Mouse (Mus musculus) T-cell, adult 2 months (primary cell): ENCODE measurements around the gene Tinagl1.

Source experiments
- DNase-seq: peaks from one replicate; pipeline ENCODE4 v3.0.0; 2022; ENCODE audit warnings: low spot score

The Tinagl1 gene

DNA sequence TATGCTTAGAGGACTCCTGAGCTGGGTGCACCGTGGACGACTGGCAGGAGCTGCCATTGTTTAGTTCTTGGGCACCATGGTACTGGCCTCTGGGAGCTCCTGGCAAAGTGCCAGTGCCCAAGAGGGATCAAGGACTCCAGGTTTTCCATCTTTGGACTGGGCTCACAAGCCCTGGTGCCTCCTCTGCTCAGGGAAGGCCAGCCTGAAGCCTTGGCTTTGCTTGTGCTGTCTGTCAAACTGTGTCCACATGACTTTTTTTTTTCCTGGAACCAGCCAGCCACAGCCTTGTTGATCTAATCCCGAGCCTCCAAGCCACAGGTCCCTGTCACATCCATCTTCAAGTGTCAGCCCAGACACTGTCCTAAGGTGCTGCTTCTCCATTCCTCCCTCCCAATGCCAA, 33.1 kb downstream of the Tinagl1 start:
- DNase-seq = no peak

DNA sequence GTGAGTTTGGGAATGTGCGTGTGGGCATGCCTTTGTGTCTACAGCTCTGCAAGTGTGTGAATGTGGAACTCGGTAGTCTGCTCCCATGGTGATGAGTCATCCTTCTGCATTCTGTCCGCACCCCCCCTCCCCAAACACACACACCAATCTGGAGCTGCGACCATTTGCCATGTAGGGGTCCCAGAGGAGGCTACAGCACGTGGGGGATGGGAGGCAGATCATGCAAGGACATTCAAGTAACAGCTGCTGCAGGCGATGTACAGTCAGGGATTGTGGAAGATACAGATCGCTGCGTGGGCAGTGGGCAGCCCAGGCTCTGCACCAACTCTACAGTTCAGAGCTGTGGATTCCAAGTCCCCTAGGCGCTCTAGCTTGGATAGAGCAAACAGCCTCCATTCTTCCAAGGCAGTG, 33.9 kb downstream of the Tinagl1 start:
- DNase-seq = no peak

- no peak for DNase-seq
These were observed 35.8 kb downstream of the Tinagl1 start, which contains the start of gene Hcrtr1 for GRCm38 (mm10) chr4:130139214-130139492. Hcrtr1 (minus strand) TSS chr4:130139359.

DNA sequence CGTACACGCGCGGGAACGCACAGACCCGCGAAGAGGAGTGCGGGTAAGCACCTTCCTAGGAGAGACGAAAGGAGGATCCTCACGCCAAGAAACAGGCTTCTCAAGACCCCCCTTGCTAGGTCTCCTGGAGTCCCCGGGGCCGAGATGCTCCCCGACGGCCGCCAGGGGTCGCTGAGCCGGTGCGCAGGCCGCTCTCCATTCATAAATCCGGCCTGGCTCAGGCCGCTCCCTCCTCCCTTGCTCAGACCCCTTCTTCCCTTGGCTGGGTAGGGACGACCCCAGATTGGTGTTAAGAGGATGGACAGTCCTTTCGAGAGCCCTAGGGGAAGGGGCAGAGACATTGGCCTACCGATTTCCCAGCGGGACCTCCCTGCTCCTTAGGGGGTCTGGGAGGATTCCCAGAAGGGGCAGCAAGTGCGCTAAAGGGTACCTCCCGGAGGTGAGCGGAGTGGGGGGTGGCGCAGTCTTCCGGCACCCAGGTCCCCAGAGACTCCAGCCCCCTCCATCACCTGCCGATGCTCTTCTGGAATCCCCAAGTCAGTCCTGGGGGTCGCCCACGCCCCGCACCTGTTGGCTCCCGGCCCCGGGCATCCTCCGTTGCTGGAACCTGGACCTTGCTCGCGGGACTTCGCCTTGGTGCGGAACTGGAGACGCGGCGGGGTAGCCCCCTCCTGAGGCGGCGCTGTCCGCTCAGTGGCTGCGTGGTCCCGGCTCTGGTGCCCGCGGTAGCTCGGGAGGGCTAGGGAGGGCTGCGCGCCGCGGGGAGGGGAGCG, 36.3 kb downstream of the Tinagl1 start:
- DNase-seq = peak; percentile 12

DNA sequence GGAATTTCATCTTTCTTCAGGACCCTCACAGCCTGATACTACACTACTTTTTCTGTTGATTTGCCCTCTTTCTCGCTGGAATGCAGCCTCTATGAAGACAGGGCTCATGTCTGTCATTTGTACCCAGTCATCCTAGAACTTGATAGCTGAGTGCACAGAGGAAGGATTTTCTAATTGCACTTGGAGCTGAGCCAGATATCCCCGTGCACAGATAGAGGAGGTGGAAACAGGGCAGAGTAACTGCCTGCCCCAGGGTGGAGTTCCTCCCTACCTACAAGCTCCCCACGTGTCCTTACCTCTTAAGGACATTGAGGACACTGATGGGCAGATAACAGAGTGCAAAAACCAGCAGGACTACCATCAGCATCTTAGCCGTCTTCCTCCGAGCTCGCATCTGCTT, 41.5 kb downstream of the Tinagl1 start:
- no peak for DNase-seq

- DNase-seq = no peak
These were observed 43.3 kb downstream of the Tinagl1 start for GRCm38 (mm10) chr4:130131448-130132105.

DNA sequence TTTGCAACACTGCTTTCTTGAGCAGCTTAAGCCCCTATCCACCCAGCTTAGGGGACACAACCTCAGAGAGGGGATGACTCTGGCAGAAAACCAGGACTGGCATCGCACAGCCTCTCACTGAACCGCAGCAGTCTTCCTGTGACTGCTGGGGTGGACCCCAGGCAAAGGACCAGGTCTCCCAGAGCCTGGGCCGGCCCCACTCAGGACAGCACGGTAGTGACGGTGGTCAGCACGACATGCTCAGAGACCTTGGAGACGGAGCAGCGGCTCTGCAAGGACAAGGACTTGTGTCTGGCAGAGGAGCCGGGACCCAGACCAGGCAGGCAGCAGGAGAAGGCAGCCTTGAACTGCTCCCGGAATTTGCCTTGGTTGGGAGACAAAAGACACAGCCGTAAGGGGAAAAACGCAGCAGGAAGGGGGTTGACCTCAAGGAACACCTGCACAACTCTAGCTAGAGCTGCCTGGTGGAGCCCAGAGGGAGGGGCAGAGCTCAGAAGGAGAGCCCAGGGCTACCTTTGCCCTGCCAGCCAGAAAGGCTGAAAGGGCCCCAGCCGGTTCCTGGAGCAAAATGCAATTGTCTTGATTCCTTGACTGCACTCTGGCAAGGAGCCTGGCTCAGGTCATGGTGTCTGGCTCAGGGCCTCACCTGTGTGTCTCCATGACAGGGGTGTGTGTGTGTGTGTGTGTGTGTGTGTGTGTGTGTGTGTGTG, 44.1 kb downstream of the Tinagl1 start:
- DNase-seq = no peak

DNA sequence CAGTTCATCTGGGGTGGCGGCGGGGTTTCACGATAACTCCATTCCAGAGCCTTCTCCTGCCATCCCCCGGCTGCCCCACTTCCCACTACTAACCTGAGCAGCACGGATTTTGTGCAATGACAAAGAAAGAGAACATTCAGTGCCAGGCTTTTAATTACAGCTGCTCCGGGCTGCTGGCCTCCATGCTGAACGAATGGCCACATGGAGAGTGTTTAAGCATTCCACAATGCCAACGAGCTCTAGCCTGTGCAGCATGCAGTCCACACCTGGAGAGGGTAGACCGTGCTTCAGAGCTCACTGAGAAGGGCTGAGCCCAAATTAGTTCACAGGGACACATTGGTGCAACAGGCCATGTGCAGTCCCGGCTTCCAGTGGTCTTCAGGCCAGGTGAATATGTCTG, 44.8 kb downstream of the Tinagl1 start:
- no peak for DNase-seq

DNA sequence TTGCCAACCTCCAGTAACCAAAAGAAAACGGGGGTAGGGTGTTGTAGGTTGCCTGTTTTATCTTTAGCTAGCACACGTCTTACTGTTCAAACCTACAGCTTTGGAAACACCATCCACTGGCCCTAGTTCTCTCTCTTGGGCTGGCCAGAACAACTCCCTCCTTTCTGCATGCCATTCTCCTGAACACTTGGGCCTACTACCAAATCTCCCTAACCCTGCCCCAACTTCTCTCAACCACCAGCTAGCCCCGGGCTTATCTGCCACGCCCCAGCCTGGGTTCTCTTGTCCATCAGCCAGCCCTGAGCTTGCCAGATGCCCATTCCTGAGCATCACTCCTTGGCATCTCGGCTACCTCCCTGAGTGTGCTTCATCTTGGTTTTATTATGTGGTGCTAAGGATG, 46.0 kb downstream of the Tinagl1 start:
- DNase-seq = no peak

GRCm38 (mm10) chr4:130125935-130126334, 49.0 kb downstream of the Tinagl1 start:
- DNase-seq = no peak

GRCm38 (mm10) chr4:130125164-130125563, 49.8 kb downstream of the Tinagl1 start:
- DNase-seq = no peak

DNA sequence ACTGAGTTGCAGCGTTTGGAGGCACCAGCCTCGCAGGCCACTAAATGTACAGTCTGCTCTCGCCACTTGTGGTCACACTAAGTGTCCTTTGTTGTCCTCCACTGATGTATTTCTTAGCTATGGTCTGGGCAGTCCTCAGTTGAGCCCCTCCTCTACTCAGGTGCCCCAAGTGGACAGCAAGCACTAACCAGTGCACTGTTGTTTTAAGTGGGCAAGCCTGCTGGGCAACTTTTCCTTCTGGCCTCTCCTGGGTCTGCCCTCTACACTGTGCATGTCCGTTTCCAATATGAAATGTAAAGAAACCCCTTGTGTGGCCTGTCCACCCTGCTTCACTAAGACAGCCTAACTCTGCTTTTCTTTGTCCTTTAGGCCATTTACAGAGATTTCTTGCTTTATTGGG, 50.8 kb downstream of the Tinagl1 start:
- DNase-seq = no peak

DNA sequence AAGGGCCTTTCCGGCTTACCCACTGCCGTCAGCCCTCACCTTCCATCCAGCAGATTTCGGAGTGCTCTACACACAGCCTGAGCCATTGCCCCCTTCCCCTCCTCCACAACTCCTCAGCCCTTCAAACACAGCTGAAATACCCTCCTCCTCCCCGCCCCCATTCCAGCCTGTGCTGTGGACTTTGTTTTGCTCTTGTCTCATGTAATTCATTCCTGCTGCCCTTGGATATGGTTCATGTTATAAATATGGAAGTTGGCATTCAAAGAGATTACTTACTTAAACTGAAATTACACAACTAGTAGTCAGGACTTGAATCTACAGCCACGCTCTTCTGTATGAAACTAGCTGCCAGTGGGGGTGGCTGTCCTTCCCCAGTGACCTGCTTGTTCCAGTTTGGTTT, 51.9 kb downstream of the Tinagl1 start:
- no peak for DNase-seq

DNA sequence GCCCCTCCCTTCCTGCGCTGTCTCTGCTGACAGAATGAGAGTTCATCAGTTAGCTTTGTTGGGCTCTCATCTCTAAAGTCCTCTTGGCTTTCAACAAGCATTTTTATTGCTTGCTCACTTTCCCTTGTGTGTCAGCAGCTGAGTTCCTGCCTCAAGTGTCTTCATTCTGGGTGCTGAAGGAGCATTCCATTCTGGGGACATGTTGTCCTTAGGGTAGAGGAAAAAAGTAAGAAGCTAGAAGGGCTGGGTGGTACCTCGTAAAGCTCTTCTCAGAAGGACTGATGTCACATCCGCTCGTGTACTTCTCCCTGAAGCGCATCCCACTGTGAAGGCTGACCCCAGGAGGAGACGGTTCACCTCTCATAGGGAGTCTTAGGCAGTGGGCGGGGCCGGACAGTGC, 53.4 kb downstream of the Tinagl1 start:
- DNase-seq = no peak

- DNase-seq = no peak
These were observed 54.2 kb downstream of the Tinagl1 start for GRCm38 (mm10) chr4:130120752-130121151.
